Mouse (Mus musculus): ENCODE measurements around the gene Col23a1. TPM values are rescaled to one million over a fixed set of nuclear protein-coding genes. Genes with fewer than 3 reads are reported as not detected.
"Not testable (repeated sequence)": the region's sequence is repeated elsewhere in the genome, so short reads cannot be mapped to it uniquely, and the experiment has no call there.

Gene Col23a1
- polyA plus RNA-seq, 1 experiment from 2014 or later, result 29.3 TPM

GRCm38 (mm10) chr11:51615601-51616000, 325.9 kb downstream of the Col23a1 start:
- peak overlapping the region; percentile 71 for H3K27ac ChIP-seq
- 4% methylated on average over 14 of the region's 14 CpGs for WGBS
- ATAC-seq (ENCODE audit: insufficient number of reproducible peaks, insufficient read depth, low FRiP score, low TSS enrichment), result peak; percentile 53; the same call in 1 of the 2 replicates

DNA sequence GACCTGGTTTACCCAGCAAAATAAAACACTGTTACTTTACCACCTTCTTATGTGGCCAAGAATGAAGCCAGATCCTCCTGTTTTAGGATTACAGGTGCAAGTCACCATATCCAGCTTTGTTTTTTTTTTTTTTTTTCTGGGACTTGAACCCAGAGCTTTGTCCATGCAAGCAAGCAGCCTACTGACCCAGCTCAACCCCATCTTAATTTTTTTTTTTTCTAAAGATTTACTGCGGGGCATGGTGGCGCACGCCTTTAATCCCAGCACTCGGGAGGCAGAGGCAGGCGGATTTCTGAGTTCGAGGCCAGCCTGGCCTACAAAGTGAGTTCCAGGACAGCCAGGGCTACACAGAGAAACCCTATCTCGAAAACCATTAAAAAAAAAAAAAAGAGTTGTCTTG, 326.4 kb downstream of the Col23a1 start:
- H3K4me1 ChIP-seq, result peaks cover 20% of the 10 kb centered on the region
- H3K9ac ChIP-seq, result peak overlapping the region; percentile 41; the same call in 1 of the 2 replicates
- H3K4me3 ChIP-seq, result peak overlapping the region; percentile 35; the same call in 1 of the 2 replicates
- 86% methylated on average over 7 of the region's 7 CpGs for WGBS
- H3K27ac ChIP-seq, result peak overlapping the region; percentile 71; the same call in 1 of the 2 replicates
- peak overlapping the region; percentile 62 for H3K4me2 ChIP-seq (replicated peaks)
- not testable (repeated sequence) for H3K36me3 ChIP-seq; H3K27me3 ChIP-seq; H3K9me3 ChIP-seq; ATAC-seq (ENCODE audit: insufficient number of reproducible peaks, insufficient read depth, low FRiP score, low TSS enrichment)

More at GRCm38 (mm10) chr11:51615601-51616000, 325.9 kb downstream of the Col23a1 start:
- Histone ChIP-seq H3K4me1 (peaks cover 16% of the 10 kb centered on the region), H3K27me3 (no peaks in the 10 kb centered on the region), H3K9me3 (no peaks in the 10 kb centered on the region), H3K36me3 (no peaks in the 10 kb centered on the region), H3K4me3 (peak overlapping the region; percentile 35), H3K9ac (peak overlapping the region; percentile 41), H3K4me2 (replicated peaks) (peak overlapping the region; percentile 62)

DNA sequence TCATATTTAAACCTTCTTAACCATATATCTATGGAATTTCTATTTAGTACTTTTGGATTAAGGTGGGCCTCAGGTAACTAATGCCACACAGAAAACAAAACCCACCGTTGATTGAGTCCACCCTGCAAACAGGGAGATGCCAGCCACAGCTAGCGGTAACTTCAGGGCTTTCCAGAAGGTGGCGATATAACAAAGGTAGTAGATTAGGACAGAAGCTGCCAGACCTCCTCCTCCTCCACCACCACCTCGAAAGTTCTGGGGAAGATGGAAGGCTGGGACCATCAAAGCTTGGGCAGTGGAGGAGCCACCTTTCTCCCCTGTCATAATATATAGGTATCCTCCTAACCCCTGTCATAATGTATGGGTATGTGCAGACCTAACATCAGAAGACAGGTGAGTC, 328.0 kb downstream of the Col23a1 start:
- WGBS, result 5% methylated on average over 4 of the region's 4 CpGs
- no peak for ATAC-seq (ENCODE audit: insufficient number of reproducible peaks, insufficient read depth, low FRiP score, low TSS enrichment)
- Histone ChIP-seq H3K4me3 (no peak overlapping the region), H3K4me2 (replicated peaks) (no peak overlapping the region), H3K4me1 (peaks cover 20% of the 10 kb centered on the region), H3K27ac (no peak overlapping the region), H3K36me3 (peaks cover 14% of the 10 kb centered on the region), H3K27me3 (no peaks in the 10 kb centered on the region), H3K9ac (no peak overlapping the region), H3K9me3 (no peaks in the 10 kb centered on the region)

DNA sequence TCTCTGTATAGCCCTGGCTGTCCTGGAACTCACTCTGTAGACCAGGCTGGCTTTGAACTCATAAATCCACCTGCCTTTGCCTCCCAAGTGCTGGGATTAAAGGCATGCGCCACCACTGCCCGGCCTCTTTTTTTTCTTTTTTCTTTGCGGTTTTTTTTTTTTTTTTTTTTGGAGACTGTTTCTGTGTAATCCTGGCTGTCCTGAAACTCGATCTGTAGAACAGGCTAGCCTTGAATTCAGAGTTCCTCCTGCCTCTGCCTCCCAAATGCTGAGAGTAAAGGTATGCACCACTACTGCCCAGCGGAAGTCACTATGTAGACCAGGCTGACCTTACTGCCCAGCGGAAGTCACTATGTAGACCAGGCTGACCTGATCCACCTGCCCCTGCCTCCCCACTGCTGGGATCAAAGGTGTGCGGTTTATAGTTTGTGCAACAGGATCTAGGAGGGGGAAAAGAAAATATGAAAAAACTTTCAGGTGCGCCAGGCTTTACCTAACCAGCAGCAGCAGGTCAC, 329.2 kb downstream of the Col23a1 start:
- WGBS, result 46% methylated on average over 8 of the region's 8 CpGs
- H3K9ac ChIP-seq, result no peak overlapping the region
- H3K4me2 ChIP-seq (replicated peaks), result peak overlapping the region; percentile 82
- H3K4me1 ChIP-seq, result peaks cover 20% of the 10 kb centered on the region
- peaks cover 27% of the 10 kb centered on the region for H3K36me3 ChIP-seq
- peak overlapping the region; percentile 84 for H3K4me3 ChIP-seq
- no peaks in the 10 kb centered on the region for H3K9me3 ChIP-seq
- ATAC-seq (ENCODE audit: insufficient number of reproducible peaks, insufficient read depth, low FRiP score, low TSS enrichment), result peak; percentile 53
- no peak overlapping the region for H3K27ac ChIP-seq
- no peaks in the 10 kb centered on the region for H3K27me3 ChIP-seq

- Histone ChIP-seq H3K9ac (peak within 1 kb of the TSS; percentile 73), H3K36me3 (peaks cover 32% of the 10 kb centered on the region), H3K27me3 (no peaks in the 10 kb centered on the region), H3K27ac (peak within 1 kb of the TSS; percentile 30; the same call in 1 of the 2 replicates), H3K9me3 (no peaks in the 10 kb centered on the region), H3K4me2 (replicated peaks) (peak within 1 kb of the TSS; percentile 82), H3K4me3 (peak within 1 kb of the TSS; percentile 84), H3K4me1 (peaks cover 17% of the 10 kb centered on the region)
- peak; percentile 89 for ATAC-seq (ENCODE audit: insufficient number of reproducible peaks, insufficient read depth, low FRiP score, low TSS enrichment)
- WGBS, result under 1% methylated on average over 51 of the region's 51 CpGs
Measured at GRCm38 (mm10) chr11:51619409-51620060, 329.8 kb downstream of the Col23a1 start, which contains the start of gene Nhp2. TSS of gene Nhp2 (plus strand) at chr11:51619735.

- Histone ChIP-seq H3K9me3 (no peaks in the 10 kb centered on the region), H3K4me2 (replicated peaks) (peak overlapping the region; percentile 82), H3K4me1 (peaks cover 12% of the 10 kb centered on the region), H3K27me3 (no peaks in the 10 kb centered on the region), H3K4me3 (peak overlapping the region; percentile 84), H3K9ac (peak overlapping the region; percentile 73), H3K36me3 (peaks cover 38% of the 10 kb centered on the region), H3K27ac (peak overlapping the region; percentile 30; the same call in 1 of the 2 replicates)
- WGBS, result 2% methylated on average over 11 of the region's 11 CpGs
- no peak for ATAC-seq (ENCODE audit: insufficient number of reproducible peaks, insufficient read depth, low FRiP score, low TSS enrichment)
Measured at GRCm38 (mm10) chr11:51620084-51620483, 330.4 kb downstream of the Col23a1 start.

GRCm38 (mm10) chr11:51621776-51622175, 332.1 kb downstream of the Col23a1 start:
- H3K4me2 ChIP-seq (replicated peaks), result no peak overlapping the region
- H3K27me3 ChIP-seq, result no peaks in the 10 kb centered on the region
- no peak overlapping the region for H3K9ac ChIP-seq
- no peak overlapping the region for H3K4me3 ChIP-seq
- WGBS, result 83% methylated on average over 2 of the region's 2 CpGs
- peaks cover 52% of the 10 kb centered on the region for H3K36me3 ChIP-seq
- no peaks in the 10 kb centered on the region for H3K9me3 ChIP-seq
- H3K27ac ChIP-seq, result no peak overlapping the region
- ATAC-seq (ENCODE audit: insufficient number of reproducible peaks, insufficient read depth, low FRiP score, low TSS enrichment), result no peak
- H3K4me1 ChIP-seq, result peaks cover 9% of the 10 kb centered on the region

- H3K27ac ChIP-seq, result no peak overlapping the region
- no peak overlapping the region for H3K9ac ChIP-seq
- no peak overlapping the region for H3K4me3 ChIP-seq
- no peaks in the 10 kb centered on the region for H3K27me3 ChIP-seq
- ATAC-seq (ENCODE audit: insufficient number of reproducible peaks, insufficient read depth, low FRiP score, low TSS enrichment), result no peak
- H3K4me1 ChIP-seq, result peaks cover 9% of the 10 kb centered on the region
- no peak overlapping the region for H3K4me2 ChIP-seq (replicated peaks)
- H3K9me3 ChIP-seq, result no peaks in the 10 kb centered on the region
- WGBS, result 88% methylated on average over 7 of the region's 7 CpGs
- peaks cover 56% of the 10 kb centered on the region for H3K36me3 ChIP-seq
Measured at GRCm38 (mm10) chr11:51622971-51623491, 333.3 kb downstream of the Col23a1 start.

DNA sequence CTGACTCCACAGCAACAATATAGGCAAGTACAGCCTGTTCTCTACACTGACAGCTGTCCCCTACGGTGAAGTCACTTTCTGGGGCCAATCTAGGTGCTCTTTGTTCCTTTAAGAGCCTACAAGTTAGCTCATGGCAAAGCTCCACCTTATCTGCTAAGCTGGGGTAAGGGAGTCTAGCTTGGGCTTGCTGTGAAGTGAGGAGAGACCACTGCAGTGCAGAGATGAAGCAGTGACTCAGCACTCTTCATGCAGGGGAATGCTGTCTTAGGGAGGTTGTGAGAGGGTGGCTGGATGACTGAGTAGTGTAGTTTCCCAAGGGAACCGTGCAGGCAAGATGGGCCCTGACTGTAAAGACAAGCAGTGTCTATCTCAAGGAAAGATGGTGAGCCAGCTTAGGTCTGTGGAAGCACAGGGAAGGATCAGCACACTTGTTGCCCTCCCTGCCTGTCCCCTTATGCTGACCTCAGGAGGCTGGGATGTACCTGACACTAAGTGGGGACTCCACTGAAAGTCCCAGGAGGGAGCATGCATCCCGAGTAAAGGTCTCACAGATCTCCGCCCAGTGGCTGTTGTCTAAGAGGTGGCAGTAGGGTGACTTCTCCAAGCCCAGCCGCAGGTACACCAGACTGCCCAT, 335.6 kb downstream of the Col23a1 start:
- no peak for ATAC-seq (ENCODE audit: insufficient number of reproducible peaks, insufficient read depth, low FRiP score, low TSS enrichment)
- H3K9me3 ChIP-seq, result no peaks in the 10 kb centered on the region
- H3K9ac ChIP-seq, result no peak overlapping the region
- H3K36me3 ChIP-seq, result peaks cover 63% of the 10 kb centered on the region
- no peaks in the 10 kb centered on the region for H3K27me3 ChIP-seq
- no peak overlapping the region for H3K4me3 ChIP-seq
- 79% methylated on average over 5 of the region's 5 CpGs for WGBS
- H3K4me1 ChIP-seq, result peaks cover 7% of the 10 kb centered on the region
- H3K4me2 ChIP-seq (replicated peaks), result no peak overlapping the region
- H3K27ac ChIP-seq, result no peak overlapping the region

- Histone ChIP-seq H3K27ac (no peak overlapping the region), H3K9me3 (no peaks in the 10 kb centered on the region), H3K36me3 (peaks cover 51% of the 10 kb centered on the region), H3K4me1 (no peaks in the 10 kb centered on the region), H3K27me3 (no peaks in the 10 kb centered on the region), H3K4me2 (replicated peaks) (no peak overlapping the region), H3K9ac (no peak overlapping the region), H3K4me3 (no peak overlapping the region)
- WGBS, result 92% methylated on average over 9 of the region's 9 CpGs
- ATAC-seq (ENCODE audit: insufficient number of reproducible peaks, insufficient read depth, low FRiP score, low TSS enrichment), result no peak
Measured at GRCm38 (mm10) chr11:51627425-51627824, 337.7 kb downstream of the Col23a1 start.

DNA sequence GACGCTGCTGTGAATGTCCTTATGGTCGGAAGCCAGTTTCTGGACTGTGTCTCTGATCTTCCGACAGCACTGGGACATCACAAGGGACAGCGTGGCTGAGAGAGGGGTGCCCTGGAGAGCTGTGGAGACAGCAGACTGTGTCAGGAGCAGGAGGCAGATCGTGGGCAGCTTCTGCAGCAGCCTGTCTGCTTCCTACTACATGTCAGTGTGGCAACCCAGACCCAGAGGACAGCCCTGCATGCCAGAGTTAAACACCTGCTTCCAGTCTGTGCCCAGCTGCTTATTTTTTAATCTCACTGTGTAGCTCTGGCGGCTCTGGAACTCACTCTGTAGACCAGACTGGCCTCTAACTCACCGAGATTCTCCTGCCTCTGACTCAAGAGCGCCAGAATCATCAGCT, 338.2 kb downstream of the Col23a1 start:
- Histone ChIP-seq H3K4me3 (no peak overlapping the region), H3K9me3 (no peaks in the 10 kb centered on the region), H3K4me1 (no peaks in the 10 kb centered on the region), H3K27me3 (no peaks in the 10 kb centered on the region), H3K27ac (no peak overlapping the region), H3K4me2 (replicated peaks) (no peak overlapping the region), H3K9ac (no peak overlapping the region), H3K36me3 (peaks cover 46% of the 10 kb centered on the region)
- no peak for ATAC-seq (ENCODE audit: insufficient number of reproducible peaks, insufficient read depth, low FRiP score, low TSS enrichment)
- WGBS, result 90% methylated on average over 8 of the region's 8 CpGs

Data from embryonic facial prominence, embryonic 12.5 days (tissue).